Mouse (Mus musculus): ENCODE data around the gene Itga4. TPM values are rescaled to one million over a fixed set of nuclear protein-coding genes. Genes with fewer than 3 reads are reported as not detected.

The Itga4 gene
- polyA plus RNA-seq, 1 experiment from 2014 or later = 8.2 TPM

- H3K4me2 ChIP-seq = no peak overlapping the region
- no peaks in the 10 kb centered on the region for H3K36me3 ChIP-seq (ENCODE audit: insufficient read depth)
- H3K9me3 ChIP-seq (ENCODE audit: low read depth, low read length) = no peaks in the 10 kb centered on the region
- TF ChIP-seq CTCF (IDR thresholded peaks at IDR 0.05; ENCODE audit: low read depth) = no peak
- no peak overlapping the region for H3K4me3 ChIP-seq (ENCODE audit: low read depth, low read length)
- H3K9ac ChIP-seq = no peak overlapping the region
- no peak overlapping the region for H3K27ac ChIP-seq (ENCODE audit: low read depth)
- H3K27me3 ChIP-seq (ENCODE audit: insufficient read depth, low read length) = no peaks in the 10 kb centered on the region
- DNase-seq (no peak), ATAC-seq (ENCODE audit: insufficient read depth) (no peak)
- WGBS = 86% methylated on average over 4 of the region's 4 CpGs
- no peaks in the 10 kb centered on the region for H3K4me1 ChIP-seq (ENCODE audit: insufficient read depth)
These were observed 23.9 kb upstream of the Itga4 start for GRCm38 (mm10) chr2:79231056-79231949.

- no peak for TF ChIP-seq CTCF (IDR thresholded peaks at IDR 0.05; ENCODE audit: low read depth)
- Histone ChIP-seq H3K9me3 (ENCODE audit: low read depth, low read length) (no peaks in the 10 kb centered on the region), H3K27me3 (ENCODE audit: insufficient read depth, low read length) (no peaks in the 10 kb centered on the region), H3K4me2 (no peak overlapping the region), H3K36me3 (ENCODE audit: insufficient read depth) (no peaks in the 10 kb centered on the region), H3K4me3 (ENCODE audit: low read depth, low read length) (no peak overlapping the region), H3K4me1 (ENCODE audit: insufficient read depth) (no peaks in the 10 kb centered on the region), H3K9ac (no peak overlapping the region), H3K27ac (ENCODE audit: low read depth) (no peak overlapping the region)
- ATAC-seq (ENCODE audit: insufficient read depth) (no peak), DNase-seq (no peak)
- WGBS = 76% methylated on average over 8 of the region's 8 CpGs
These were observed 19.3 kb upstream of the Itga4 start for GRCm38 (mm10) chr2:79235767-79236487.

- H3K36me3 ChIP-seq (ENCODE audit: insufficient read depth) = no peaks in the 10 kb centered on the region
- no peaks in the 10 kb centered on the region for H3K9me3 ChIP-seq (ENCODE audit: low read depth, low read length)
- H3K27ac ChIP-seq (ENCODE audit: low read depth) = no peak overlapping the region
- no peak overlapping the region for H3K9ac ChIP-seq
- no peak overlapping the region for H3K4me2 ChIP-seq
- no peak for DNase-seq
- 51% methylated on average over 6 of the region's 6 CpGs for WGBS
- ATAC-seq (ENCODE audit: insufficient read depth) = no peak
- H3K27me3 ChIP-seq (ENCODE audit: insufficient read depth, low read length) = no peaks in the 10 kb centered on the region
- H3K4me3 ChIP-seq (ENCODE audit: low read depth, low read length) = no peak overlapping the region
- no peaks in the 10 kb centered on the region for H3K4me1 ChIP-seq (ENCODE audit: insufficient read depth)
- no peak for TF ChIP-seq CTCF (IDR thresholded peaks at IDR 0.05; ENCODE audit: low read depth)
These were observed 18.0 kb upstream of the Itga4 start for GRCm38 (mm10) chr2:79237216-79237615.

GRCm38 (mm10) chr2:79244276-79244675 lies 10.9 kb upstream of the Itga4 start:
- WGBS = 76% methylated on average over 5 of the region's 5 CpGs
- no peak overlapping the region for H3K4me2 ChIP-seq

GRCm38 (mm10) chr2:79244743-79245142 lies 10.5 kb upstream of the Itga4 start:
- Histone ChIP-seq H3K36me3 (ENCODE audit: insufficient read depth) (no peaks in the 10 kb centered on the region), H3K9me3 (ENCODE audit: low read depth, low read length) (no peaks in the 10 kb centered on the region), H3K27me3 (ENCODE audit: insufficient read depth, low read length) (no peaks in the 10 kb centered on the region), H3K4me1 (ENCODE audit: insufficient read depth) (no peaks in the 10 kb centered on the region), H3K4me3 (ENCODE audit: low read depth, low read length) (no peak overlapping the region), H3K9ac (no peak overlapping the region), H3K27ac (ENCODE audit: low read depth) (no peak overlapping the region), H3K4me2 (no peak overlapping the region)
- no peak for TF ChIP-seq CTCF (IDR thresholded peaks at IDR 0.05; ENCODE audit: low read depth)
- WGBS = 100% methylated on average over 1 of the region's 1 CpGs
- no peak for DNase-seq
- ATAC-seq (ENCODE audit: insufficient read depth) = no peak

More at GRCm38 (mm10) chr2:79244276-79244675, 10.9 kb upstream of the Itga4 start:
- Histone ChIP-seq H3K27ac (ENCODE audit: low read depth) (no peak overlapping the region), H3K4me1 (ENCODE audit: insufficient read depth) (no peaks in the 10 kb centered on the region), H3K9me3 (ENCODE audit: low read depth, low read length) (no peaks in the 10 kb centered on the region), H3K36me3 (ENCODE audit: insufficient read depth) (no peaks in the 10 kb centered on the region), H3K9ac (no peak overlapping the region), H3K27me3 (ENCODE audit: insufficient read depth, low read length) (no peaks in the 10 kb centered on the region), H3K4me3 (ENCODE audit: low read depth, low read length) (no peak overlapping the region)
- ATAC-seq (ENCODE audit: insufficient read depth) = no peak
- TF ChIP-seq CTCF (IDR thresholded peaks at IDR 0.05; ENCODE audit: low read depth) = no peak
- no peak for DNase-seq

- Histone ChIP-seq H3K27me3 (ENCODE audit: insufficient read depth, low read length) (no peaks in the 10 kb centered on the region), H3K9ac (no peak overlapping the region), H3K4me1 (ENCODE audit: insufficient read depth) (no peaks in the 10 kb centered on the region), H3K4me2 (no peak overlapping the region), H3K36me3 (ENCODE audit: insufficient read depth) (no peaks in the 10 kb centered on the region), H3K4me3 (ENCODE audit: low read depth, low read length) (no peak overlapping the region), H3K9me3 (ENCODE audit: low read depth, low read length) (no peaks in the 10 kb centered on the region), H3K27ac (ENCODE audit: low read depth) (no peak overlapping the region)
- 49% methylated on average over 5 of the region's 5 CpGs for WGBS
- ATAC-seq (ENCODE audit: insufficient read depth) (no peak), DNase-seq (no peak)
- no peak for TF ChIP-seq CTCF (IDR thresholded peaks at IDR 0.05; ENCODE audit: low read depth)
These were observed 6.9 kb upstream of the Itga4 start for GRCm38 (mm10) chr2:79248283-79248682.

- no peak for DNase-seq
These were observed 4.7 kb upstream of the Itga4 start for GRCm38 (mm10) chr2:79250510-79250909.

More at GRCm38 (mm10) chr2:79250510-79250909, 4.7 kb upstream of the Itga4 start:
- Histone ChIP-seq H3K9me3 (ENCODE audit: low read depth, low read length) (no peaks in the 10 kb centered on the region), H3K9ac (no peak overlapping the region), H3K36me3 (ENCODE audit: insufficient read depth) (no peaks in the 10 kb centered on the region), H3K27me3 (ENCODE audit: insufficient read depth, low read length) (no peaks in the 10 kb centered on the region), H3K4me3 (ENCODE audit: low read depth, low read length) (no peak overlapping the region), H3K4me2 (no peak overlapping the region), H3K4me1 (ENCODE audit: insufficient read depth) (0 out of 2 replicates have a peak, but pooled peaks cover 2% of the 10 kb centered on the region), H3K27ac (ENCODE audit: low read depth) (no peak overlapping the region)
- WGBS = 19% methylated on average over 1 of the region's 1 CpGs
- no peak for TF ChIP-seq CTCF (IDR thresholded peaks at IDR 0.05; ENCODE audit: low read depth)
- no peak for ATAC-seq (ENCODE audit: insufficient read depth)
